Mouse (Mus musculus) stomach, postnatal 0 days (tissue): ENCODE measurements around the gene Zfp687. TPM values are rescaled to one million over a fixed set of nuclear protein-coding genes. Genes with fewer than 3 reads are reported as not detected.

ENCODE experiments used
- ATAC-seq: fragments of 200-750 bp; cut with Nextera tagmentation; 2 replicates; pipeline ENCODE4 v1.8.0; 2017; ENCODE audit not compliant: low FRiP score, low TSS enrichment
- DNase-seq: peaks from one replicate; pipeline ENCODE4 v3.0.0-alpha.2; 2016; ENCODE audit warnings: low spot score
- H3K27ac ChIP-seq: fragments of 300-500 bp; sonication (generic); replicated peaks from 2 replicates; pipeline ENCODE4 v1.5.1; 2014; ENCODE audit warnings: mild to moderate bottlenecking, control low read depth
- H3K27me3 ChIP-seq: fragments of 300-500 bp; sonication (generic); 2 replicates; pipeline ENCODE4 v1.6.1; 2014; ENCODE audit warnings: low read length; ENCODE audit not compliant: control insufficient read depth, insufficient read depth
- H3K36me3 ChIP-seq: fragments of 300-500 bp; sonication (generic); 2 replicates; pipeline ENCODE4 v1.6.1; 2014; ENCODE audit warnings: low read length, mixed read lengths; ENCODE audit not compliant: control insufficient read depth, insufficient read depth
- H3K4me1 ChIP-seq: fragments of 300-500 bp; sonication (generic); replicated peaks from 2 replicates; pipeline ENCODE4 v1.6.1; 2014; ENCODE audit warnings: antibody characterized with exemption; ENCODE audit not compliant: control insufficient read depth, insufficient read depth
- H3K4me2 ChIP-seq: fragments of 300-500 bp; sonication (generic); replicated peaks from 2 replicates; pipeline ENCODE4 v1.6.1; 2014; ENCODE audit warnings: low read depth, mild to moderate bottlenecking, control low read depth, moderate library complexity
- H3K4me3 ChIP-seq: fragments of 300-500 bp; sonication (generic); 2 replicates; pipeline ENCODE4 v1.5.1; 2014; ENCODE audit warnings: low read depth, low read length, control low read depth
- H3K9ac ChIP-seq: fragments of 300-500 bp; sonication (generic); 2 replicates; pipeline ENCODE4 v1.6.1; 2014; ENCODE audit warnings: mild to moderate bottlenecking, low read length, control low read depth, mixed read lengths
- H3K9me3 ChIP-seq: fragments of 300-500 bp; sonication (generic); 2 replicates; pipeline ENCODE4 v1.6.1; 2016; ENCODE audit warnings: low read length; ENCODE audit not compliant: control insufficient read depth
- CTCF ChIP-seq: IDR thresholded peaks from 2 replicates; pipeline ENCODE4 v1.5.1; 2016; ENCODE audit warnings: antibody characterized with exemption, low read depth, mild to moderate bottlenecking, moderate library complexity
- EP300 ChIP-seq: optimal IDR thresholded peaks from 2 replicates; pipeline ENCODE3; 2016; ENCODE audit warnings: antibody characterized with exemption
- WGBS: fragments of 180-500 bp; shearing (Covaris S2); extraction: QIAGEN DNeasy Blood & Tissue Kit; methylation state at CpG from one replicate; pipeline ENCODE4 v1.1.7; 2014; 5-methylcytosine and 5-hydroxymethylcytosine counted together
- polyA plus RNA-seq: library from polyadenylated mRNA; unstranded; fragments of >200 nt; fragmentation: Nextera tagmentation; extraction: Ambion mirVana; gene quantifications from 2 replicates; pipeline ENCODE4 v1.2.1, GENCODE M21; 2015

Zfp687 gene
- polyA plus RNA-seq: 8.2 and 10.0 TPM in 2 replicates

DNA sequence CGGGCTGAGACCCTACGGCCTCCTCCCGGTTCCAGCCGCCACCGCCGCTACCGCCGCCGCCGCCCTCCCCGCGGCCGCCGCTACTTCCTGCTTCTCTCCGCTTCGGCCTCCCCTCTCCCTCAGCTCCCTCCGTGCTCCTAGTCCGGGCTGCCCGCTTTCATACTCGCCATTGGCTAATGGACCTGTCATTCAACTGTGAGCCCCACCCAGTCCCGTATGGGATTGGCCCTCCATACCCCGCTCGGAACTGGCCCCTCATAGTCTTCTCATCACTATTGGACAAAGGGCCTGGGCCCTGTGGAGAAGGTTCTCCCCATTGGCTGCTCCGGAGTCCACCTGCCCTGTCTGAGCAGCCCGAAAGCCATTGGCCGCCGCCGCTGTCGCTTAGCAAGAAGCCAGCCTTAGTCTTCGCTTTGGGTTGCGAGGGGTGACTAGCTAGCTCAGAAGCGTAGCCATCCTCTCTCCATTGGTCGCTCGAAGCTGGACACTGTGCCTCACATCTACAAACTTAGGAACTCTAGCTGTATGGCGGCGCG is at the start of gene Zfp687:
Gene Zfp687, minus strand, starts transcription at position 112 of the 536 bp plus-strand sequence.
- TF ChIP-seq CTCF (no peak), EP300 (peak; percentile 84)
- peak within 1 kb of the TSS; percentile 98 for H3K27ac ChIP-seq
- no peaks in the 10 kb centered on the region for H3K27me3 ChIP-seq
- H3K4me3 ChIP-seq: peak within 1 kb of the TSS; percentile 82
- H3K36me3 ChIP-seq: peaks cover 12% of the 10 kb centered on the region
- DNase-seq (peak; percentile 97), ATAC-seq (peak; percentile 99)
- no peaks in the 10 kb centered on the region for H3K9me3 ChIP-seq
- under 1% methylated on average over 33 of the region's 37 CpGs for WGBS
- peak within 1 kb of the TSS; percentile 88 for H3K9ac ChIP-seq
- H3K4me2 ChIP-seq: peak within 1 kb of the TSS; percentile 90
- peaks cover 2% of the 10 kb centered on the region; the same call in 1 of the 2 replicates for H3K4me1 ChIP-seq

DNA sequence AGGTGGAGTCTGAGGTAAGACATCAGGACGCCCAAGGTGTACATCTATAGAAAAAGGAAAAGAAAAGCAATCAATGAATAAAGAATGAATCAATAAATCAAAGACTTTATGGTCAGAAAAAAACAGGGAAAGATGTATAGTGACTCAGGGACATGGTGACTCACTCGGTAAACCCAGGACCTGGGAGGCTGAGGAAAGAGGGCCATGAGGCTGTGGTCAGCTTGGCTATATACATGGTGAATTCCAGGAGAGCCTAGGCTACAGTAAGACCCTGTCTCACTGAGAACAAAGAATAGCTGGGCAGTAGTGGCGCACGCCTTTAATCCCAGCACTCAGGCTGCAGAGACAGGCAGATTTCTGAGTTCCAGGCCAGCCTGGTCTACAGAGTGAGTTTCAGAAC is 48.5 kb upstream of the Zfp687 start:
- TF ChIP-seq CTCF (no peak), EP300 (no peak)
- 89% methylated on average over 4 of the region's 4 CpGs for WGBS
- H3K4me2 ChIP-seq: no peak overlapping the region
- no peaks in the 10 kb centered on the region for H3K4me1 ChIP-seq
- no peak overlapping the region for H3K9ac ChIP-seq
- H3K27ac ChIP-seq: no peak overlapping the region
- H3K4me3 ChIP-seq: no peak overlapping the region
- no peaks in the 10 kb centered on the region for H3K9me3 ChIP-seq
- DNase-seq: no peak
- no peak for ATAC-seq
- H3K27me3 ChIP-seq: no peaks in the 10 kb centered on the region
- peaks cover 44% of the 10 kb centered on the region for H3K36me3 ChIP-seq

DNA sequence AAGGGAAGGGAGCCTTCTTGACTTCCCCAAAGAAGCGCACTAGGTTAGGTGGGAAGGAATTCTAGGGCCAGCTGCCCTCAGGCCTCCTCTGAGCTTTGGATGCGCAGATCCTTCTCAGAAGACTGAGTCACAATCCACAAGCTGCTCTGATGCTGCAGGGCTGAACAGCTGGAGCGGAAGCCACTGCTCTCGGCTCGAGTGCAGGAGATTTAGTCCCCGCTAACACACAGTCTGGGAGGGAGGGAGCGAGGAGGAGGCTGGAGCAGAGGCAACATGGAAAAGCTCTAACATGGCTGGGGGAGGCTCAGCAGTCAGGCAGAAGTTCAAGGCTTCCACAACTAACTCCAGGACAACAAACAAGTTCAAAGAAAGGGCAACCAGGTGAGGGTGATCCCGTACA is 42.8 kb upstream of the Zfp687 start:
- Histone ChIP-seq H3K4me1 (0 out of 2 replicates have a peak, but pooled peaks cover 2% of the 10 kb centered on the region), H3K4me2 (no peak overlapping the region), H3K4me3 (no peak overlapping the region), H3K9me3 (no peaks in the 10 kb centered on the region), H3K27ac (no peak overlapping the region), H3K36me3 (peaks cover 15% of the 10 kb centered on the region), H3K27me3 (no peaks in the 10 kb centered on the region), H3K9ac (no peak overlapping the region)
- no peak for ATAC-seq
- no peak for TF ChIP-seq CTCF
- TF ChIP-seq EP300: no peak
- 68% methylated on average over 8 of the region's 8 CpGs for WGBS
- no peak for DNase-seq

DNA sequence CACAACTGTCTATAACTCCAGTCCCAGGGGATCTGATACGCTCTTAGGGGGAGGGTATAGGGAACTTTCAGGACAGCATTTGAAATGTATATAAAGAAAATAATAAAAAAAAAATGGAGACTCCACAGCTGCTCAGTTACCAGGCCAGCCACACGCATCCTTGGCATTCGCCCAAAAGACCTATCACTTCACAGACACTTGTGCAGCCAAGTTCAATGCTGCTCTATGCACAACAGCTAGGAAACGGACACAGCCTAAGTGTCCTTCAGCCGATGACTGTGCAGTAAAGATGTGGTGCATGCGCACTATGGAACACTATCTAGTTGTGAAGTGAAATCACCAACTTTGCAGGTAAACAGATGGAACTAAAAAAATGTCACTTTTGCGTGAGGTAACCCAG is 41.0 kb upstream of the Zfp687 start:
- TF ChIP-seq CTCF (no peak), EP300 (no peak)
- ATAC-seq (no peak), DNase-seq (no peak)
- Histone ChIP-seq H3K27ac (no peak overlapping the region), H3K4me3 (no peak overlapping the region), H3K9me3 (no peaks in the 10 kb centered on the region), H3K36me3 (peaks cover 12% of the 10 kb centered on the region), H3K9ac (no peak overlapping the region), H3K27me3 (no peaks in the 10 kb centered on the region), H3K4me1 (0 out of 2 replicates have a peak, but pooled peaks cover 2% of the 10 kb centered on the region), H3K4me2 (no peak overlapping the region)
- WGBS: 64% methylated on average over 7 of the region's 7 CpGs

DNA sequence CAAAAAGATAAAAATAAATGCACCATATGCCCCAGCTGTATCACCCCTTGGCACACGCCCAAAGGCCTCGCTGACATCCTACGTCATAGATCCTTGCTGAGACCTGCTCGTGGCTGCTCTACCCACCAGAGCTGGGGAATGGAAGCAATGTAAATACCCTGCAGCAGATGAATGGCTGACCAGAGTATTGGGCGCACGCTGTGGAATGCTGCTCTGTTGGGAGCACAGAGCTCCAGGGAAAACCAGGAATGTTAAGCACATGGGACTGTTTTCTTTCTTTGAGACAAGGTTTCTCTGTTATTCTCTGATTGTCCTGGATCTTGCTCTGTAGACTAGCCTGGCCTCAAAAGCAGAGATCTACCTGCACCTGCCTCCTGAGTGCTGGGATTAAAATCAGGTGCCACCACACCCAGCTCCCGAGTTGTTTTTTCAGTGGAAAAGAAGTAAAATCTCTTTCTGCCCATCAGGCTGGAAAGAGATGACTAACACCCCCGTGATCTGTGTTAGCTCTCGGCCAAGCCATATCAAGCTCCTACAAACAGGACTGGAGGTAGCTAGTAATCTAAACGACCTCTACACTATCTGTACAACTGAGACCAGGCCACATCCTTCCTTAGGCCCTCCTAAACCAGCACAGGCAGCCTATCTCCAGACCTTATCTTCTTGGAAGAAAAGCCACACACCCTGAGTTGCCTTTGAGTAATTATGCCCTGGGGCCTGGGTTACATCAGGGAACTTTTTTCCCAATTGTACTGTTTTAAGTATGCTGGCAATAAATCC is 39.4 kb upstream of the Zfp687 start:
- WGBS: 17% methylated on average over 10 of the region's 10 CpGs
- no peaks in the 10 kb centered on the region for H3K27me3 ChIP-seq
- H3K4me2 ChIP-seq: no peak overlapping the region
- no peak overlapping the region for H3K9ac ChIP-seq
- H3K4me1 ChIP-seq: 0 out of 2 replicates have a peak, but pooled peaks cover 2% of the 10 kb centered on the region
- peak; percentile 56 for DNase-seq
- no peak overlapping the region for H3K4me3 ChIP-seq
- peaks cover 5% of the 10 kb centered on the region; the same call in 1 of the 2 replicates for H3K36me3 ChIP-seq
- peak overlapping the region; percentile 74 for H3K27ac ChIP-seq
- H3K9me3 ChIP-seq: no peaks in the 10 kb centered on the region
- TF ChIP-seq EP300 (no peak), CTCF (no peak)
- ATAC-seq: peak; percentile 79

DNA sequence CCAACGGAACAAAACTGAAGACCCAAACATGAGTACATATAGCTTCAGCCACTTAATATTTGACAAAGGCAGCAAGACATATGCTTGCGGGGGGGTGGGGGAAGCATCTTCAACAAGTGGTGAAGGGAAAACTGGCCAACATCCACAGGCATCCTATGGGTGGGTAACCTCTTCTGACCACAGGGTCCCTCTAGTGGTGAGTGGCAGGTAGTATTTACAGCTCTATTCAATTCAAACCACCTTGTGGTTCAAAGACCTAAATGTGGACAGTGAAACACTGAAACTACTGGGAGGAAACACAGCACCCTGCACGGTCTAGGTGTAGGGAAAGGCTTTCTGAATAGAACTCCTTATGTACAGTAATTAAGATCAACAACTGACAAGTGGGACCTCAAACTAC is 38.5 kb upstream of the Zfp687 start:
- 44% methylated on average over 3 of the region's 3 CpGs for WGBS
- no peaks in the 10 kb centered on the region for H3K27me3 ChIP-seq
- no peaks in the 10 kb centered on the region for H3K9me3 ChIP-seq
- H3K4me3 ChIP-seq: no peak overlapping the region
- ATAC-seq: peak; percentile 47; the same call in 1 of the 2 replicates
- H3K36me3 ChIP-seq: 0 out of 2 replicates have a peak, but pooled peaks cover 2% of the 10 kb centered on the region
- no peak overlapping the region for H3K4me2 ChIP-seq
- TF ChIP-seq EP300: no peak
- TF ChIP-seq CTCF: peak; percentile 82
- peak; percentile 42 for DNase-seq
- 0 out of 2 replicates have a peak, but pooled peaks cover 2% of the 10 kb centered on the region for H3K4me1 ChIP-seq
- H3K27ac ChIP-seq: no peak overlapping the region
- H3K9ac ChIP-seq: no peak overlapping the region
